Mouse (Mus musculus) kidney, adult 18-20 months (tissue): ENCODE results near the gene Prpf4.

Experiments used
- DNase-seq: peaks from one replicate; pipeline ENCODE4 v3.0.0; 2021

Prpf4 gene

GRCm38 (mm10) chr4:62437871-62438270, 29.3 kb downstream of the Prpf4 start:
- DNase-seq: peak; percentile 69

- DNase-seq: no peak
These were observed 31.2 kb downstream of the Prpf4 start for GRCm38 (mm10) chr4:62439793-62440192.

- peak; percentile 69 for DNase-seq
These were observed 31.9 kb downstream of the Prpf4 start for GRCm38 (mm10) chr4:62440544-62440943.

- DNase-seq: no peak
These were observed 32.4 kb downstream of the Prpf4 start for GRCm38 (mm10) chr4:62440986-62441385.

GRCm38 (mm10) chr4:62454995-62455394, 46.4 kb downstream of the Prpf4 start:
- DNase-seq: peak; percentile 59

GRCm38 (mm10) chr4:62459081-62459480, 50.5 kb downstream of the Prpf4 start:
- no peak for DNase-seq

- no peak for DNase-seq
These were observed 51.8 kb downstream of the Prpf4 start for GRCm38 (mm10) chr4:62460348-62460747.

GRCm38 (mm10) chr4:62463124-62463523, 54.5 kb downstream of the Prpf4 start:
- DNase-seq: no peak

- DNase-seq: no peak
These were observed 59.6 kb downstream of the Prpf4 start for GRCm38 (mm10) chr4:62468158-62468557.

GRCm38 (mm10) chr4:62470598-62471051, 62.0 kb downstream of the Prpf4 start, which contains the start of gene Wdr31:
Gene Wdr31, minus strand, starts transcription at chr4:62470896.
- peak; percentile 86 for DNase-seq

GRCm38 (mm10) chr4:62472071-62472470, 63.5 kb downstream of the Prpf4 start:
- no peak for DNase-seq

- DNase-seq: no peak
These were observed 66.5 kb downstream of the Prpf4 start for GRCm38 (mm10) chr4:62475131-62475530.

GRCm38 (mm10) chr4:62475793-62476192, 67.2 kb downstream of the Prpf4 start:
- no peak for DNase-seq
